Mouse (Mus musculus): ENCODE results near the gene Fgfr2. TPM values are rescaled to one million over a fixed set of nuclear protein-coding genes. Genes with fewer than 3 reads are reported as not detected.

Fgfr2 gene
- polyA plus RNA-seq, 1 experiment from 2014 or later = 110 TPM

GRCm38 (mm10) chr7:130386308-130386707, 2736.8 kb downstream of the Fgfr2 start:
- H3K4me3 ChIP-seq (ENCODE audit: low read depth, low read length) = no peak overlapping the region
- H3K27ac ChIP-seq (ENCODE audit: low read length) = no peak overlapping the region
- H3K4me2 ChIP-seq (replicated peaks; ENCODE audit: low read depth, low read length) = no peak overlapping the region
- ATAC-seq (no peak), DNase-seq (ENCODE audit: low spot score) (no peak)
- H3K9me3 ChIP-seq (ENCODE audit: low read length) = no peaks in the 10 kb centered on the region
- no peaks in the 10 kb centered on the region for H3K27me3 ChIP-seq (replicated peaks; ENCODE audit: insufficient read depth, low read length)
- TF ChIP-seq EP300 (IDR thresholded peaks at IDR 0.05) = no peak
- no peak for TF ChIP-seq CTCF (IDR thresholded peaks at IDR 0.05)
- no peak overlapping the region for H3K9ac ChIP-seq (replicated peaks; ENCODE audit: low read depth)
- H3K36me3 ChIP-seq (ENCODE audit: insufficient read depth, low read length) = no peaks in the 10 kb centered on the region
- no peaks in the 10 kb centered on the region for H3K4me1 ChIP-seq (ENCODE audit: insufficient read depth, low read depth, low read length)
- WGBS = 68% methylated on average over 3 of the region's 3 CpGs

- Histone ChIP-seq H3K4me3 (ENCODE audit: low read depth, low read length) (no peak overlapping the region), H3K4me2 (replicated peaks; ENCODE audit: low read depth, low read length) (no peak overlapping the region), H3K36me3 (ENCODE audit: insufficient read depth, low read length) (no peaks in the 10 kb centered on the region), H3K27ac (ENCODE audit: low read length) (no peak overlapping the region), H3K9ac (replicated peaks; ENCODE audit: low read depth) (no peak overlapping the region), H3K27me3 (replicated peaks; ENCODE audit: insufficient read depth, low read length) (no peaks in the 10 kb centered on the region), H3K9me3 (ENCODE audit: low read length) (no peaks in the 10 kb centered on the region), H3K4me1 (ENCODE audit: insufficient read depth, low read depth, low read length) (no peaks in the 10 kb centered on the region)
- DNase-seq (ENCODE audit: low spot score) = no peak
- no peak for ATAC-seq
- TF ChIP-seq CTCF (IDR thresholded peaks at IDR 0.05) = no peak
- no peak for TF ChIP-seq EP300 (IDR thresholded peaks at IDR 0.05)
- 90% methylated on average over 8 of the region's 8 CpGs for WGBS
Observed at GRCm38 (mm10) chr7:130385732-130386294, 2737.3 kb downstream of the Fgfr2 start.

GRCm38 (mm10) chr7:130382126-130382525, 2741.0 kb downstream of the Fgfr2 start:
- WGBS = 97% methylated on average over 13 of the region's 13 CpGs
- Histone ChIP-seq H3K27ac (ENCODE audit: low read length) (no peak overlapping the region), H3K4me1 (ENCODE audit: insufficient read depth, low read depth, low read length) (no peaks in the 10 kb centered on the region), H3K4me3 (ENCODE audit: low read depth, low read length) (no peak overlapping the region), H3K9me3 (ENCODE audit: low read length) (no peaks in the 10 kb centered on the region), H3K36me3 (ENCODE audit: insufficient read depth, low read length) (no peaks in the 10 kb centered on the region), H3K4me2 (replicated peaks; ENCODE audit: low read depth, low read length) (no peak overlapping the region), H3K9ac (replicated peaks; ENCODE audit: low read depth) (no peak overlapping the region), H3K27me3 (replicated peaks; ENCODE audit: insufficient read depth, low read length) (no peaks in the 10 kb centered on the region)
- ATAC-seq = no peak
- DNase-seq (ENCODE audit: low spot score) = no peak
- TF ChIP-seq EP300 (IDR thresholded peaks at IDR 0.05) (no peak), CTCF (IDR thresholded peaks at IDR 0.05) (no peak)

- Histone ChIP-seq H3K27ac (ENCODE audit: low read length) (no peak overlapping the region), H3K4me2 (replicated peaks; ENCODE audit: low read depth, low read length) (no peak overlapping the region), H3K4me1 (ENCODE audit: insufficient read depth, low read depth, low read length) (no peaks in the 10 kb centered on the region), H3K9ac (replicated peaks; ENCODE audit: low read depth) (no peak overlapping the region), H3K36me3 (ENCODE audit: insufficient read depth, low read length) (no peaks in the 10 kb centered on the region), H3K27me3 (replicated peaks; ENCODE audit: insufficient read depth, low read length) (no peaks in the 10 kb centered on the region), H3K4me3 (ENCODE audit: low read depth, low read length) (no peak overlapping the region), H3K9me3 (ENCODE audit: low read length) (no peaks in the 10 kb centered on the region)
- no peak for ATAC-seq
- no peak for DNase-seq (ENCODE audit: low spot score)
- WGBS = 92% methylated on average over 8 of the region's 8 CpGs
- TF ChIP-seq CTCF (IDR thresholded peaks at IDR 0.05) = no peak
- no peak for TF ChIP-seq EP300 (IDR thresholded peaks at IDR 0.05)
Observed at GRCm38 (mm10) chr7:130381387-130381951, 2741.7 kb downstream of the Fgfr2 start.

GRCm38 (mm10) chr7:130380769-130381355, 2742.3 kb downstream of the Fgfr2 start:
- Histone ChIP-seq H3K27ac (ENCODE audit: low read length) (no peak overlapping the region), H3K9me3 (ENCODE audit: low read length) (no peaks in the 10 kb centered on the region), H3K36me3 (ENCODE audit: insufficient read depth, low read length) (no peaks in the 10 kb centered on the region), H3K9ac (replicated peaks; ENCODE audit: low read depth) (no peak overlapping the region), H3K4me3 (ENCODE audit: low read depth, low read length) (no peak overlapping the region), H3K4me1 (ENCODE audit: insufficient read depth, low read depth, low read length) (no peaks in the 10 kb centered on the region), H3K4me2 (replicated peaks; ENCODE audit: low read depth, low read length) (no peak overlapping the region), H3K27me3 (replicated peaks; ENCODE audit: insufficient read depth, low read length) (no peaks in the 10 kb centered on the region)
- ATAC-seq (no peak), DNase-seq (ENCODE audit: low spot score) (no peak)
- WGBS = 83% methylated on average over 8 of the region's 8 CpGs
- TF ChIP-seq EP300 (IDR thresholded peaks at IDR 0.05) (no peak), CTCF (IDR thresholded peaks at IDR 0.05) (peak; percentile 64)

- DNase-seq (ENCODE audit: low spot score) (no peak), ATAC-seq (no peak)
- no peak overlapping the region for H3K4me2 ChIP-seq (replicated peaks; ENCODE audit: low read depth, low read length)
- no peaks in the 10 kb centered on the region for H3K36me3 ChIP-seq (ENCODE audit: insufficient read depth, low read length)
- WGBS = 93% methylated on average over 7 of the region's 7 CpGs
- H3K4me3 ChIP-seq (ENCODE audit: low read depth, low read length) = no peak overlapping the region
- no peak overlapping the region for H3K9ac ChIP-seq (replicated peaks; ENCODE audit: low read depth)
- H3K9me3 ChIP-seq (ENCODE audit: low read length) = no peaks in the 10 kb centered on the region
- H3K27ac ChIP-seq (ENCODE audit: low read length) = no peak overlapping the region
- TF ChIP-seq EP300 (IDR thresholded peaks at IDR 0.05) (no peak), CTCF (IDR thresholded peaks at IDR 0.05) (no peak)
- H3K27me3 ChIP-seq (replicated peaks; ENCODE audit: insufficient read depth, low read length) = no peaks in the 10 kb centered on the region
- no peaks in the 10 kb centered on the region for H3K4me1 ChIP-seq (ENCODE audit: insufficient read depth, low read depth, low read length)
Observed at GRCm38 (mm10) chr7:130380367-130380766, 2742.8 kb downstream of the Fgfr2 start.
